Mouse (Mus musculus) left cerebral cortex, postnatal 4 days (tissue): ENCODE results near the gene Zfp583. TPM values are rescaled to one million over a fixed set of nuclear protein-coding genes. Genes with fewer than 3 reads are reported as not detected.

ENCODE experiments used
- DNase-seq: peaks from one replicate; pipeline ENCODE4 v3.0.0-alpha.2; 2022
- intact Hi-C: fragments of 180-260 bp; cut with DNase I; formaldehyde crosslinking; loops from one replicate; pipeline ENCODE4 v1.15.1; 2025
- total RNA-seq, 2 experiments: library from RNA; stranded (reverse); gene quantifications; 2 replicates each; pipeline ENCODE4 v1.2.3; 2021

Zfp583 gene
- total RNA-seq, 2 experiments from 2014 or later, result 14.9 to 17.2 TPM

GRCm38 (mm10) chr7:6286921-6287531, 44.1 kb downstream of the Zfp583 start:
- intact Hi-C loops, result no loop called here
- DNase-seq, result peak; percentile 22

DNA sequence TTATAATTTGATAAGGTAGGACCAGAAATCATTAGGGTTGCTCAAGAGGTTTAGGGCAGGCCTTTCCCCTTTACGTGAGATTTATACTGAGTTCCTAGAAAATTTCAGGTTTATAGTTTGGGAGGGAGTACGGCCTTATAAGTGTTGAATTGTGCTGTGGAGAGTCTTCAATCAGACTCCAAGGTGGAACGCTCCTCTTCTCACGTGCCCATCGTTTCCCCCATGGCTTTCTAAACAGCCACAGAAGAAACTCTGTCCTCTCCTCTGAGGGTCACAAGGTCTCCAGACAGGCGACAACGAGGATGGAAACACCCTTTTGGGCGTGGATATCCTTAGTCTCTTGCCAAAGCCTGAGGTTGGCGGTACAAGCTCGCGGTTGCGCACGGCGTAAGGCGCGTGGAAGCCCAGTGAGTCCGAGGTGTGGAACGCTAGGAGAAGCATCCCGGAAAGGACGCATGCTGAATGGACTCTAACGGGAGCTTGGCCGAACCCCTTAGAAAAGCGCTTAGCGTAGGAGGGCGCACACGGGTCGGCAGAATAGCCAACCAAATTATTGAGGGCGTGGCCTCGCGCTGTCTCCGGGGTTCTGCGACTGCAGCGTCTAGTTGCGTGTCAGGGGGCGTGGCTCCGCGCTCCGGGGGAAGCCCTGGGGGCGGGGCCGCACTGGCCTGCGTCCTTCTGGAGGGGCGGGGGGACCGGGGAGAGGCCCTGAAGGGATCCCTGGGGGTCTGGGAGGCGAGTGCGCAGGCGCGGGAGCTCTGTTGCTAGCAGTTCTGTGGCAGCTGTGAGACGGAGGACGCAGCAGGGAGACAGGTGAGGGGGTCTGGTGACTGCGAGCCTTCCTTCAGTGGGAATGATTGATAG, 45.0 kb downstream of the Zfp583 start, which contains the start of gene Zfp667:
TSS of gene Zfp667 (plus strand) at position 738 of the 864 bp plus-strand sequence.
- intact Hi-C loops, result no loop called here

DNA sequence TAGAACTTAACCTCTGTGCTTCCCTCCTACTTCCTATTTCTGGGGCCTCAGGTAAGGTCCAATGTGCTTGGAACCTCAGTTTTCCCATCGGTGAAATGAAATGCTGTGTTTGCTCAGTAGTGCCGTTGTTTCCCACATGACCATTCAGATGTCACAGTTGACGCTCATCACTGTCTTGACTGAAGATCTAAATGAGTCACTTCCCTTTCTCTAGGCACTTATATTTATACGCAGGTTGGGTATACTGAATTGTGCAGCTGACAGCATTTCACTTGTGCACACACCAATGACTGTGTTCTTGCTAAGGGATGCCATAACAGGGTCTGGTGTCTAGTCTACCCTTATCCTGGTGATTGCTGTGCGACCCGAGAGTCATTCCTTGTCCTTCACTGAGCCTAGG, 45.7 kb downstream of the Zfp583 start:
- intact Hi-C loops, result no loop called here
- DNase-seq, result no peak

More for the DNA sequence above, 45.0 kb downstream of the Zfp583 start, which contains the start of gene Zfp667:
- peak; percentile 99 for DNase-seq

DNA sequence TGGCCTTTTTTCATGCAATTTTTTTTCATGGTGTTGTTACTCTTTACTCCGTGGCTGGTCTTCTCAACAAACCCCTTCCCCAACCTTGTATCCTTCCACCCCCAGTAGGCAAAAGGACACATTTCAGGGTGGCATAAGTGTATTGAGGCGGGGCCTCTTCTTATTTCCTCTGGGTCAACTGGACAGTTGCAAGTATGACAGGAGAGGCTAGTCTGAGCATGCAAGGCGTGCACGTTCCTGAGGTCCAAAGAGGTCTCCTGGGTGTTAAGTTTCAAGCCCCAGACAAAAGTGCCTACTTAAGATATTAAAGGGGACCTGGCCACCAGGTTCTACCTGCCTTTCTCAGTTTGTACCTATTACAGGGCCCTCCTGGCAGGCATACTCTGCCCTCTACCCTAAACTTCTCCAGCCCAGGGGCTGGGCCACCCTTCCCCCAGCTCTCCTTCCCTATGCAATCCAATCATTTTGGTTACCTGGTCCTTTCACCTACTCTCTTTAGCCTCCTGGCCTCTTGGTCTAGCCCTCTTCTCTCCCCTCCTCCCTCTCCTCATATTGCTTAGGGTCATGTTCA, 46.6 kb downstream of the Zfp583 start:
- intact Hi-C loops, result loop anchor here (5.0 kb wide), 1 partner anchor 157 kb away; no protein-coding TSS in a partner anchor
- no peak for DNase-seq

DNA sequence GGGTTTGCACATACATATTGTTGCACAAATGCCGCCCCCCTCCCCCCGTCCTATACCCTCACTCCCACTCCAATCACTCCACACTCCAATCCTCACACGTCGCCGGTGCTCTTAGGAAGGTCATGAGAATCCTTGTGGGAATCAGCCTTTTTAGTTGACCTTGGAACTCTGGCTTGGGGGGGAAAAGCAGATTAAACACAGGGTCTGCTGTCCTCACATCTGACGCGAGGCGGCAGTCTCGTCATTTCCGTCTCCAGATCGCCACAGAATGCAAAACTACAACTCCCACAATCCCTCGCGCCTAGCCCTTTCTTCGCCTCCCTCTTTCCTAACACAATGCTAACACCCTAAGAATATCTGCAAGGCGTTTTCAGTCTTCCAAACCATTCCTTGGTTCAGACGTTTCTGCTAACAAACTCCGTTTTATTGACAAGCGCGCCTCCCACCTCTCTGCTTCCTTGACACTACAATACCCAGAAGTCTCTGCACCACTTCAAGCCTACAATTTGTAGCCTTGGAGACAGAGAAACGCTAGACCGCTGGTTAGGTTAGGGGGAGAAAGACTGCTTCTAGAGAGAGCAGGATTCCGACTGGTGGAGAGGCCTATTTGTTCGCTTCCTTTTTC, 47.5 kb downstream of the Zfp583 start:
- peak; percentile 78 for DNase-seq
- intact Hi-C loops, result loop anchor here (5.0 kb wide), 1 partner anchor 156 kb away; no protein-coding TSS in a partner anchor

DNA sequence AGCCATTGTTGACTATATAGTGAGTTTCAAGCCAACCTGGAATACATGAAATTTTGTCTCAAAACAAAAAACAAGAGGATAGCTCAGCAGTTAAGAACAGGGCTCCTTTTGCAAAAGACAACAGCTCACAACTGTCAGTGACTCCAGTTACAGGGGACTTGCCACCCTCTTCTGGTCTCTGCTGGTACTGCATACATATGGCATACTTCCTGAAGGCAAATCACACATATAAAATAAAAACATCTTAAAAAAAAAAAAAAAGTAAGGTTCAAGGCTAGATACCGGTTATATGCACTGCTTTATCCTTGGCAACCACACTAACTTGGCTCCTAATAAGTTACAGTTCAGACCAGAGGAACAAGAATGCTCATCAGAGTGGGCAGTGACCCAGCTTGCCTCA, 48.3 kb downstream of the Zfp583 start:
- intact Hi-C loops, result loop anchor here (5.0 kb wide), 1 partner anchor 155 kb away; no protein-coding TSS in a partner anchor

GRCm38 (mm10) chr7:6277906-6278305, 53.2 kb downstream of the Zfp583 start:
- DNase-seq, result no peak
- intact Hi-C loops, result no loop called here

More for the DNA sequence above, 48.3 kb downstream of the Zfp583 start:
- peak; percentile 76 for DNase-seq

DNA sequence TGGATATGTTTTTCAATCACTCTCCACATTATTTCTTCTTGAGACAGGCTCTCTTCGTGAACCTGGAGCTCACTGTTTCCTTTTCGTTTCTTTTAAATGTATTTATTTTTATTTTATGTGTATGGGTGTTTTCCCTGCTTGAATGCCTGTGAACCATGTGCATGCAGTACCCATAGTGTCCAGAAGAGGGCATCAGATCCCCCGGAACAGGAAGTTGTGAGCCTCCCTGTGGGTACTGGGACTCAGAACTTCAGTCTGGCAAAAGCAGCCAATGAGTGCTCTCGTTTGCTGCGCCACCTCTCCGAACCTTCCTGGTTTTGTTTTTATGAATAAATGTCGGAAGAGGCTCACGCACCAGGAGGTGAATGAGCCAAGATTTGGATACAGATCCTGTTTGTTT, 65.4 kb downstream of the Zfp583 start:
- peak; percentile 13 for DNase-seq
- intact Hi-C loops, result no loop called here

Other genes with a start within 250 kb of the Zfp583 start
- 10 to 100 TPM; 35.1 to 36.1 TPM for gene Zfp787, start 175.3 kb downstream of the Zfp583 start, total RNA-seq
- 10 to 100 TPM; 66.3 to 68.0 TPM for gene Zfp444, start 159.1 kb downstream of the Zfp583 start, total RNA-seq
- not detected for gene Galp, start 134.2 kb downstream of the Zfp583 start, total RNA-seq
- gene Zscan5b, start 109.0 kb downstream of the Zfp583 start, total RNA-seq, result not detected
- gene Epp13, start 78.6 kb downstream of the Zfp583 start, total RNA-seq, result not detected
- 10 to 100 TPM; 10.1 to 12.2 TPM for gene Zfp667, start 44.7 kb downstream of the Zfp583 start, total RNA-seq
- gene Gm3854, start 12.5 kb upstream of the Zfp583 start, total RNA-seq, result 1 to 10 TPM; 7.6 to 9.4 TPM
- 1 to 10 TPM; 4.3 to 5.6 TPM for gene Zfp78, start 32.0 kb upstream of the Zfp583 start, total RNA-seq
- 10 to 100 TPM; 17.7 to 18.0 TPM for gene Zfp28, start 52.0 kb upstream of the Zfp583 start, total RNA-seq
- gene Smim17, start 67.4 kb upstream of the Zfp583 start, total RNA-seq, result 10 to 100 TPM; 12.2 to 16.6 TPM
- under 1 TPM; 0.44 to 0.56 TPM for gene Gm20715, start 79.0 kb upstream of the Zfp583 start, total RNA-seq
- under 1 TPM in 1 of 2 experiments, not detected in 1; 0.54 TPM for gene Olfr1344, start 107.4 kb upstream of the Zfp583 start, total RNA-seq
- gene Olfr1336, start 124.9 kb upstream of the Zfp583 start, total RNA-seq, result under 1 TPM in 1 of 2 experiments, not detected in 1; 0.06 TPM
- not detected for gene Olfr1346, start 135.8 kb upstream of the Zfp583 start, total RNA-seq
- gene Olfr5, start 155.7 kb upstream of the Zfp583 start, total RNA-seq, result not detected
- gene Olfr1347, start 168.5 kb upstream of the Zfp583 start, total RNA-seq, result not detected
- gene Olfr1348, start 177.5 kb upstream of the Zfp583 start, total RNA-seq, result not detected
- not detected for gene Olfr1349, start 191.7 kb upstream of the Zfp583 start, total RNA-seq
- not detected for gene Olfr1350, start 233.6 kb upstream of the Zfp583 start, total RNA-seq